Mouse (Mus musculus) layer of hippocampus, adult 2 months (tissue): Measurements from ENCODE around the gene Hdac9. TPM values are rescaled to one million over a fixed set of nuclear protein-coding genes. Genes with fewer than 3 reads are reported as not detected.

Experiments
- DNase-seq, 2 experiments: peaks; one replicate each; pipeline ENCODE4 v3.0.0; 2022; ENCODE audit warnings: low spot score in 2 of 2
- H3K27ac ChIP-seq: fragments of 200-600 bp; 2 replicates; pipeline ENCODE4 v1.8.1; 2022
- H3K4me3 ChIP-seq: fragments of 200-600 bp; 2 replicates; pipeline ENCODE4 v1.8.1; 2022; ENCODE audit warnings: mild to moderate bottlenecking
- CTCF ChIP-seq: fragments of 200-600 bp; conservative IDR thresholded peaks from 2 replicates; pipeline ENCODE4 v1.8.1; 2022; ENCODE audit warnings: antibody characterized with exemption, mild to moderate bottlenecking, moderate library complexity
- total RNA-seq, 2 experiments: library from RNA; stranded (reverse); gene quantifications; 2 replicates each; pipeline ENCODE4 v1.2.3; 2021

Gene Hdac9
- total RNA-seq, 2 experiments from 2014 or later, result 34.7 to 35.2 TPM

DNA sequence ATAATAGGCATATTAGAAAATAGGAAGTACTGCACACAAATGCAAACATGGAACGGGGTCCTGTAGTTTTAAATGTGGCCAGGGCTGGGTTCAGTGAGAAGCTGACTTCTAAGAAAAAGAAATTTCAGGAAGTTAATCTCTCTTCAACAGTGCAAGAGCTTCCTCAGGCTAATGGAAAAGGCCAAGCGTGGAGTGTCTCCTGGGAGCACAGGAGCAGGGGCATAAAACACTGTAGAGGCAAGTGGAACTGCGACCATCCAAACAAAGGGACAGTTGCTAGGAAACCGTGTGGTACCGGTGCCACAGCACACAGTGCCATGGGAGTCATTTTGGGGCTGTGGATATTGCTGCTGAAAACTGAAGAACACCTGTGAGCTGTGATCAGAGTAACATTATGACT lies 191.7 kb downstream of the Hdac9 start:
- Histone ChIP-seq H3K27ac (no peak overlapping the region), H3K4me3 (no peak overlapping the region)
- DNase-seq, result no peak
- no peak for TF ChIP-seq CTCF

DNA sequence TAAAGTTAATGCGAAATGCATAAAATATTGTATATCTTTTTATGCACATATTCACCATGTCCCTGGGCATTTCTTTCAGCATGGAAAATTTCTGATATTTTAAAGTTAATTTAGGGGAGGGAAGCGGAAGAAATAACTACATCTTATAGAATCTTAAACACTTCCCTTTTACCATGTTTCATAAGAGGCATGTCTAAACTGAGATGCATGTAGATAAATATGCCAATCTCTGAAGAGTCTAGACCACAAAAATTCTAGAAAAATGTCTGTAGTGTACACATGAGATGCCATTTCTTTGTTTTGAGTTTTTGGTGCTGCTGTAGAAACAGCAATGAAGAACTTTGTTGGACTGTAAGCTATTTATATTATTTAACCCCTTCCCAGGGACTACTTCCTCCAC lies 192.6 kb downstream of the Hdac9 start:
- DNase-seq, result no peak
- Histone ChIP-seq H3K27ac (no peak overlapping the region), H3K4me3 (no peak overlapping the region)
- TF ChIP-seq CTCF, result no peak

GRCm38 (mm10) chr12:34722831-34723490 lies 193.9 kb downstream of the Hdac9 start:
- no peak for DNase-seq
- no peak overlapping the region for H3K4me3 ChIP-seq
- TF ChIP-seq CTCF, result no peak
- no peak overlapping the region for H3K27ac ChIP-seq

DNA sequence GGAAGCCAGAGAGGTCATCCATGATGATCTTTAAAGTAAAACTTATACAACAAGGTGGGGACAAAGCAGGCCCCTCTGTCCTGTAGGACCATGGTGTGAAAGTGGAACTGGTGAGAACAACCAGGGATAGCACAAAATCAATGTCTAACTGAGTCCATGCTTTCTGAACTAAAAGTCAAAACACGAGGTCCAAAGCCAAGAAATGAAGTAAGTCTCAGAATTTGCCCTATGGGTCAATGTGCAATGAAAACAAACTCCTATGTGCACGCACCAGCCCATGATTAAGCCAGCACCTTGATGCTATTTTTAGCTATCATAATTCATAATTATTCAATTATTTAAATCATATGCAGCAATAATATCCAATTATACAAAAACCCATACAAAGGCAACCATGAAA lies 196.0 kb downstream of the Hdac9 start:
- no peak overlapping the region for H3K27ac ChIP-seq
- DNase-seq, result no peak
- no peak for TF ChIP-seq CTCF
- no peak overlapping the region for H3K4me3 ChIP-seq

GRCm38 (mm10) chr12:34714266-34714939 lies 202.5 kb downstream of the Hdac9 start:
- peak overlapping the region; percentile 47 for H3K4me3 ChIP-seq
- no peak for DNase-seq
- no peak for TF ChIP-seq CTCF
- H3K27ac ChIP-seq, result peak overlapping the region; percentile 58; the same call in 1 of the 2 replicates

DNA sequence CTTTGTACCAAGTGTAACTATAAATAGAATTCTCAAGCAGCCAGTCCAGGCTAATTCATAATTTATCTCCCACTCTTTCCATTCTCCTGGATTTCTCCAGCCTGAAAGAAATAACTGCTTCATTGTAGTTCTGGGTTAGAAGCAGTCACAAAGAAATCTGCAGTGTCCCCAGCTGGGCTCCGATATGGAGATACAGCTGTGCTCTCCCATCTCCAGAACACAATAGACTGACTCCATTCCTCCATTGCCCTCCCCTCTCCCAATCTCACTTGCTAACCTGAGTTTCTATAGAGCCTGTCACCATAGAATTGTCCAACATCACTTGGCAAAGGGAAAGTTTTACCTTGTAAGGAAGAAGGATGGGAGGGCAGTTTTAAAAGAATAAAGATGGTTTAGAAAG lies 218.9 kb downstream of the Hdac9 start:
- DNase-seq, result no peak
- TF ChIP-seq CTCF, result no peak
- no peak overlapping the region for H3K27ac ChIP-seq
- H3K4me3 ChIP-seq, result no peak overlapping the region

GRCm38 (mm10) chr12:34696736-34697135 lies 220.2 kb downstream of the Hdac9 start:
- Histone ChIP-seq H3K4me3 (no peak overlapping the region), H3K27ac (no peak overlapping the region)
- no peak for DNase-seq
- TF ChIP-seq CTCF, result no peak

DNA sequence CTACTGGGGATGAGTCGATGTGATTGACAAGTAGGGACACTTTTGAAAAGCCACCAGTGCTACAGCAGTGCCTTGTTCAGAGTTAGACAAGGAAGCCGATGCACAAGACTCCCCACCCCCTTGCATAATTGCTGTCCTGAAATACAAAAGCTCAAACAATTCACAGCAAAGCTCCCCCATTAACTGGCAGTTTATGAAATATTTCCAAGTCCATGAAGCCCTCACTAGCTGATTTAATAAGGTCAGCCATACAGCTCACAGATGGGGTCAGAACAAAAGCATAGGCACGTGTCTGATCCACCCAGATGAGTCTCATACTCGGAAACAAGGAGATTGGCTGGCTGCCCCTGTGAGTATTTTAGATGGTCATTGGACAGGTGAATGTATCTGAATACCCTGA lies 228.0 kb downstream of the Hdac9 start:
- no peak for DNase-seq
- no peak for TF ChIP-seq CTCF
- Histone ChIP-seq H3K27ac (no peak overlapping the region), H3K4me3 (no peak overlapping the region)

GRCm38 (mm10) chr12:34683375-34683774 lies 233.5 kb downstream of the Hdac9 start:
- no peak overlapping the region for H3K4me3 ChIP-seq
- no peak for DNase-seq
- TF ChIP-seq CTCF, result no peak
- no peak overlapping the region for H3K27ac ChIP-seq

DNA sequence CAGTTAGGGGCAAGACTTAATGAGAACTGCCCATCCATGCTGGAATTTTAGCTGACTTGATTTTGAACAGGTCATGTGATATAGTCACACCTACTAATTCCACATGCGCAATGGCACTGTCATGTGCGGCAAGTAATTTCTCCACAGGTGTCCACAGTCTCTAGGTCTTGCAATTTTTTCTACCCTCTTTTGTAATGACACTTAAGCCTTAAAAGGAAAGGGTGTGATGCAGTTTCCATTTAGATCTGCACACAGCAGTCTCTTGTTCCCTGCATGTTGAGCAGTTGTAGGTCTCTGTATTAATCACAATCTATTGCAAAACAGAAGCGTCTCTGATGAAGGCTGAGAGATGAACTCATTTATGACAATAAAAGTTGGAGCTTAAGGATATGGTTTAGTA lies 234.2 kb downstream of the Hdac9 start:
- TF ChIP-seq CTCF, result no peak
- Histone ChIP-seq H3K27ac (no peak overlapping the region), H3K4me3 (no peak overlapping the region)
- no peak for DNase-seq

DNA sequence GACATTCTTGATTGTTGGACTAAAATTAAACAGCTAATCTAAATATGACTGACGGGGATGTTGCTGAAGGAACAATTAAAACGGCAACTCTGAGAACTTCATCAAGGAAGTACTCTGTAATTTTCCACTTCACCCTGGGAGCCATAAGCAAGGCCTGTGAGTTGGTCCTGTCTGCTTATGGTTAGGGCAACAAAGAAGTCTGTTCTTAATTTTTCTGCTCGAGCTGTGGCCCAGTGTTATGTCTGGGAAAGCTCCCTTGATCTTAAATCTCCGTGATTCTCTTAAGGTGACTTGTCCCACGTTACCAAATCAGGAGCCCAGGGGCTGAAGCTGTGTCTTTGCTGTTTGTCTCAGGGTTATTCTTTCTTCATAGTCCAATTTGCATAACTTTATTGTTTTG lies 236.3 kb downstream of the Hdac9 start:
- Histone ChIP-seq H3K4me3 (no peak overlapping the region), H3K27ac (no peak overlapping the region)
- DNase-seq, result no peak
- no peak for TF ChIP-seq CTCF

DNA sequence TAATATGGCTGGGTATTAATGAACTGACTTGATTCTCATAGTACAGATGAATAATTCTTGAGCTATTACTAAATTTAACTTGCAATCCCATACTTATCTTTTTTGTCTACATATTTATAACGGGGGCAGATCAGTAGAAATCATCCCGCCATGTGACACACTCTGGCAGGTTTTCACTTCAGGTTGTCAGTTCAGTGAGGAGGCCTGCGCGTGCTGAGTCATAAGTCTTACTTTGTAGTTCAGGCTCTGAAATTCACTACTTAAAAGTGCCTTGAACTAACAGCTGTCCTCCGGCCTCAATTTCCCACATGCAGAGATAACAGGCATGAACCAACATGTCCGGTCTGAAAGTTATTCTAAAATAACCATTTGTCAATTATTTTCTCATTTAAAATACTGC lies 239.8 kb downstream of the Hdac9 start:
- DNase-seq, result no peak
- no peak overlapping the region for H3K4me3 ChIP-seq
- no peak for TF ChIP-seq CTCF
- H3K27ac ChIP-seq, result no peak overlapping the region

GRCm38 (mm10) chr12:34674235-34674634 lies 242.7 kb downstream of the Hdac9 start:
- TF ChIP-seq CTCF, result no peak
- Histone ChIP-seq H3K27ac (no peak overlapping the region), H3K4me3 (no peak overlapping the region)
- DNase-seq, result no peak

DNA sequence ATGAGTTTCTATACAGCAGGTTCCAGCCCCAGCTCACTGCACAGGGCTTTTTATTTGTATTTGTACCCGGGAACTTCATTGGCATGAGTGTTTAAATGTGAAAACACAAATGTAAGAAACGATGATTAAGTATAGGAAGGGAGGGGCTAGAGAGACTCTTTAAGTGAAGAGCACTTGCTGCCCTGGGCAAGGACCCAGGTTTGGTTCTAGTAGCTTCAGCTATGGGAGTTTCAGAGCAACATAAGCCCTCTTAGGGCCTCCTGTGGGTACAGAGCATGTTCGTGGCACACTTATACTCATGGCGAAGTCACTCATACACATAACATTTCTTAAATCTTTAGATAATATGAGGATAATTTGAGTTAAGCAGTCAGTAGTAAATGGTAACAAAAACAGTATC lies 243.4 kb downstream of the Hdac9 start:
- Histone ChIP-seq H3K27ac (no peak overlapping the region), H3K4me3 (no peak overlapping the region)
- no peak for DNase-seq
- TF ChIP-seq CTCF, result no peak

DNA sequence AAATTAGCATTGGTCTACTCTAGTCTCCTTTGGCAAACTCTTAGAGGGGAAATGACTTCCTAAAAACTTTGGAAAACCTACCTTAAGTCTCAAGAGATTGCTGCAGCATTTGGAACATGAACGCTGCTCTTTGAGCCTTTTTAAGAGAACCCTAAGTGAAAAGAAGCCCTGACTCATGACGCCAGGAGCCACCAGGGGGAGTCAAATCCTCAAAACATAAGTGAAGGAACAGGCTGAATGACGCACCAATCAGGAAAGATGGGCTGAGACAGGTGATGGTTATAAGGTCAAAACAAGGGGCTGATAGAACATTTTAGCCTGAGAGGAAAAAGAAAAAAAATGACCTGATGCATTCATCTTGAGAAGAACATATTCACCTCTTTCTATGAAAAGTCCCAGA lies 252.1 kb downstream of the Hdac9 start:
- peak; percentile 95 for TF ChIP-seq CTCF
- peak; percentile 76 to 88 for DNase-seq
- no peak overlapping the region for H3K4me3 ChIP-seq
- H3K27ac ChIP-seq, result no peak overlapping the region
